Mouse (Mus musculus): Measurements from ENCODE around the gene Rapgef4. TPM values are rescaled to one million over a fixed set of nuclear protein-coding genes. Genes with fewer than 3 reads are reported as not detected.

The Rapgef4 gene
- polyA plus RNA-seq, 1 experiment = 0.08 TPM

- TF ChIP-seq USF1 (IDR thresholded peaks at IDR 0.05; ENCODE audit: low read depth) = no peak
- no peak for TF ChIP-seq CTCF (IDR thresholded peaks at IDR 0.05; ENCODE audit: control insufficient read depth, insufficient read depth, insufficient read length)
- TF ChIP-seq MAX (IDR thresholded peaks at IDR 0.05) = no peak
- no peak for TF ChIP-seq FOSL1 (IDR thresholded peaks at IDR 0.05; ENCODE audit: insufficient read depth, low read length, poor library complexity, severe bottlenecking)
- no peak for TF ChIP-seq MYOD1 (IDR thresholded peaks at IDR 0.05; ENCODE audit: control insufficient read depth, insufficient read length, low read depth)
- TF ChIP-seq CEBPB (IDR thresholded peaks at IDR 0.05; ENCODE audit: low read depth) = no peak
- TF ChIP-seq MYOG (IDR thresholded peaks at IDR 0.05; ENCODE audit: control insufficient read depth, extremely low read depth, insufficient read length) = no peak
- H3K79me3 ChIP-seq (ENCODE audit: low read depth) = no peaks in the 10 kb centered on the region
- no peaks in the 10 kb centered on the region for H3K79me2 ChIP-seq (ENCODE audit: control insufficient read depth, insufficient read depth)
- H3ac ChIP-seq (ENCODE audit: control insufficient read depth, insufficient read length, low read depth) = no peak overlapping the region
- H3K4me3 ChIP-seq (ENCODE audit: insufficient read depth, poor library complexity, severe bottlenecking) = no peak overlapping the region
- H3K36me3 ChIP-seq (ENCODE audit: control insufficient read depth, insufficient read depth) = no peaks in the 10 kb centered on the region
- no peaks in the 10 kb centered on the region for H3K27me3 ChIP-seq (ENCODE audit: control insufficient read depth, insufficient read depth, insufficient read length)
These were observed 168.0 kb downstream of the Rapgef4 start for GRCm38 (mm10) chr2:72149059-72149458.

GRCm38 (mm10) chr2:72151792-72152554, 170.9 kb downstream of the Rapgef4 start:
- Histone ChIP-seq H3K27me3 (ENCODE audit: control insufficient read depth, insufficient read depth, insufficient read length) (no peaks in the 10 kb centered on the region), H3K4me3 (ENCODE audit: insufficient read depth, poor library complexity, severe bottlenecking) (no peak overlapping the region), H3K79me2 (ENCODE audit: control insufficient read depth, insufficient read depth) (no peaks in the 10 kb centered on the region), H3ac (ENCODE audit: control insufficient read depth, insufficient read length, low read depth) (no peak overlapping the region), H3K36me3 (ENCODE audit: control insufficient read depth, insufficient read depth) (no peaks in the 10 kb centered on the region), H3K79me3 (ENCODE audit: low read depth) (no peaks in the 10 kb centered on the region)
- TF ChIP-seq FOSL1 (IDR thresholded peaks at IDR 0.05; ENCODE audit: insufficient read depth, low read length, poor library complexity, severe bottlenecking) (no peak), MAX (IDR thresholded peaks at IDR 0.05) (no peak), MYOD1 (IDR thresholded peaks at IDR 0.05; ENCODE audit: control insufficient read depth, insufficient read length, low read depth) (no peak), USF1 (IDR thresholded peaks at IDR 0.05; ENCODE audit: low read depth) (no peak), CTCF (IDR thresholded peaks at IDR 0.05; ENCODE audit: control insufficient read depth, insufficient read depth, insufficient read length) (no peak), MYOG (IDR thresholded peaks at IDR 0.05; ENCODE audit: control insufficient read depth, extremely low read depth, insufficient read length) (no peak), CEBPB (IDR thresholded peaks at IDR 0.05; ENCODE audit: low read depth) (no peak)

DNA sequence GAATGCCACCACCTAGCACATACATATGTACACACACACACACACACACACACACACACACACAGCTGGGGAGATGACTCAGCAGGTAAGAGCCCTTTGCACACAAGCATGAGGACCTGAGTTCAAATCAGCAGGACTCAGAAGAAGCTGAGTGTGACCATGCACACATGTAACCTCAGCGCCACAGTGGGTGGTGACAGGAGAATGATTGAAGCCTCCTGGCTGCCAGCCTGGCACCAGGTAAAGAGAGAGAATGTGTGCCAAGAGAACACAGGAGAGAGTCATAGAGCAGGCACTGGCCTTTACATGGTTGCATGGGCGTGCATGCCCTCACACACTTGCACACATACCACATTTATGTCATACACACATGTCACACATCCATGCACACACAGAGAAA, 171.7 kb downstream of the Rapgef4 start:
- no peaks in the 10 kb centered on the region for H3K36me3 ChIP-seq (ENCODE audit: control insufficient read depth, insufficient read depth)
- H3ac ChIP-seq (ENCODE audit: control insufficient read depth, insufficient read length, low read depth) = no peak overlapping the region
- no peaks in the 10 kb centered on the region for H3K79me2 ChIP-seq (ENCODE audit: control insufficient read depth, insufficient read depth)
- no peaks in the 10 kb centered on the region for H3K79me3 ChIP-seq (ENCODE audit: low read depth)
- H3K27me3 ChIP-seq (ENCODE audit: control insufficient read depth, insufficient read depth, insufficient read length) = no peaks in the 10 kb centered on the region
- TF ChIP-seq CEBPB (IDR thresholded peaks at IDR 0.05; ENCODE audit: low read depth) = no peak
- no peak for TF ChIP-seq FOSL1 (IDR thresholded peaks at IDR 0.05; ENCODE audit: insufficient read depth, low read length, poor library complexity, severe bottlenecking)
- no peak for TF ChIP-seq MYOD1 (IDR thresholded peaks at IDR 0.05; ENCODE audit: control insufficient read depth, insufficient read length, low read depth)
- TF ChIP-seq CTCF (IDR thresholded peaks at IDR 0.05; ENCODE audit: control insufficient read depth, insufficient read depth, insufficient read length) = no peak
- TF ChIP-seq MYOG (IDR thresholded peaks at IDR 0.05; ENCODE audit: control insufficient read depth, extremely low read depth, insufficient read length) = no peak
- no peak for TF ChIP-seq MAX (IDR thresholded peaks at IDR 0.05)
- TF ChIP-seq USF1 (IDR thresholded peaks at IDR 0.05; ENCODE audit: low read depth) = no peak
- no peak overlapping the region for H3K4me3 ChIP-seq (ENCODE audit: insufficient read depth, poor library complexity, severe bottlenecking)

GRCm38 (mm10) chr2:72153851-72154250, 172.8 kb downstream of the Rapgef4 start:
- Histone ChIP-seq H3K4me3 (ENCODE audit: insufficient read depth, poor library complexity, severe bottlenecking) (no peak overlapping the region), H3K27me3 (ENCODE audit: control insufficient read depth, insufficient read depth, insufficient read length) (no peaks in the 10 kb centered on the region), H3K79me3 (ENCODE audit: low read depth) (no peaks in the 10 kb centered on the region), H3K79me2 (ENCODE audit: control insufficient read depth, insufficient read depth) (no peaks in the 10 kb centered on the region), H3K36me3 (ENCODE audit: control insufficient read depth, insufficient read depth) (no peaks in the 10 kb centered on the region), H3ac (ENCODE audit: control insufficient read depth, insufficient read length, low read depth) (no peak overlapping the region)
- TF ChIP-seq MYOD1 (IDR thresholded peaks at IDR 0.05; ENCODE audit: control insufficient read depth, insufficient read length, low read depth) = no peak
- TF ChIP-seq MAX (IDR thresholded peaks at IDR 0.05) = no peak
- no peak for TF ChIP-seq CEBPB (IDR thresholded peaks at IDR 0.05; ENCODE audit: low read depth)
- no peak for TF ChIP-seq MYOG (IDR thresholded peaks at IDR 0.05; ENCODE audit: control insufficient read depth, extremely low read depth, insufficient read length)
- TF ChIP-seq USF1 (IDR thresholded peaks at IDR 0.05; ENCODE audit: low read depth) = no peak
- no peak for TF ChIP-seq FOSL1 (IDR thresholded peaks at IDR 0.05; ENCODE audit: insufficient read depth, low read length, poor library complexity, severe bottlenecking)
- TF ChIP-seq CTCF (IDR thresholded peaks at IDR 0.05; ENCODE audit: control insufficient read depth, insufficient read depth, insufficient read length) = no peak

- H3ac ChIP-seq (ENCODE audit: control insufficient read depth, insufficient read length, low read depth) = no peak overlapping the region
- no peaks in the 10 kb centered on the region for H3K36me3 ChIP-seq (ENCODE audit: control insufficient read depth, insufficient read depth)
- no peak overlapping the region for H3K4me3 ChIP-seq (ENCODE audit: insufficient read depth, poor library complexity, severe bottlenecking)
- H3K79me2 ChIP-seq (ENCODE audit: control insufficient read depth, insufficient read depth) = no peaks in the 10 kb centered on the region
- TF ChIP-seq MAX (IDR thresholded peaks at IDR 0.05) (no peak), FOSL1 (IDR thresholded peaks at IDR 0.05; ENCODE audit: insufficient read depth, low read length, poor library complexity, severe bottlenecking) (no peak), CTCF (IDR thresholded peaks at IDR 0.05; ENCODE audit: control insufficient read depth, insufficient read depth, insufficient read length) (no peak)
- no peaks in the 10 kb centered on the region for H3K27me3 ChIP-seq (ENCODE audit: control insufficient read depth, insufficient read depth, insufficient read length)
- no peaks in the 10 kb centered on the region for H3K79me3 ChIP-seq (ENCODE audit: low read depth)
These were observed 174.2 kb downstream of the Rapgef4 start for GRCm38 (mm10) chr2:72155102-72155773.
